Mouse (Mus musculus): ENCODE results near the gene Col25a1. TPM values are rescaled to one million over a fixed set of nuclear protein-coding genes. Genes with fewer than 3 reads are reported as not detected.

Col25a1 gene
- polyA plus RNA-seq, 1 experiment: not detected

DNA sequence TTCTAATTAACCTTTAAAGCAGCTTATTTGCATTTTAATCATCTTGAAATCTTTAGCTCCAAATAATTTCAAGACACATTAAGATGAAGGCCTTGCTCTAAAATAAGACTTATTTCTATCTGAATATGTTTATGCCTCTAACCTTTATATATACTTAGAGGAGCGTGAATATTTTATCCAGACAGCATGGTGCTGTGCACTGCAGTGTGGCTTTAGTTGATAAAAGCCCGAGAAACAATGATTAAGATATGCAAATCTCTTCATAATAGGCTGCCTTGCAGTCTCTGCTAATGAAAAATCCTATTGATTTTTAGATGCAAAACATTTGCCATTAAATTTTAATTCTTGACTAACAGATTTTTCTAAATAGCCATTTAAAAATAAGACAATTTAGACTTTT, 156.8 kb downstream of the Col25a1 start:
- WGBS: 73% methylated on average over 2 of the region's 2 CpGs
- TF ChIP-seq POLR2A (IDR thresholded peaks at IDR 0.05; ENCODE audit: insufficient read depth, low read depth, low read length): no peak
- TF ChIP-seq CTCF (IDR thresholded peaks at IDR 0.05; ENCODE audit: insufficient read depth, low read depth, low read length): no peak
- Histone ChIP-seq H3K27ac (ENCODE audit: insufficient read depth, low read depth, low read length) (no peak overlapping the region), H3K4me1 (ENCODE audit: control insufficient read depth, insufficient read depth, low read length) (no peaks in the 10 kb centered on the region), H3K4me3 (ENCODE audit: insufficient read depth, low read depth, low read length) (no peak overlapping the region)

DNA sequence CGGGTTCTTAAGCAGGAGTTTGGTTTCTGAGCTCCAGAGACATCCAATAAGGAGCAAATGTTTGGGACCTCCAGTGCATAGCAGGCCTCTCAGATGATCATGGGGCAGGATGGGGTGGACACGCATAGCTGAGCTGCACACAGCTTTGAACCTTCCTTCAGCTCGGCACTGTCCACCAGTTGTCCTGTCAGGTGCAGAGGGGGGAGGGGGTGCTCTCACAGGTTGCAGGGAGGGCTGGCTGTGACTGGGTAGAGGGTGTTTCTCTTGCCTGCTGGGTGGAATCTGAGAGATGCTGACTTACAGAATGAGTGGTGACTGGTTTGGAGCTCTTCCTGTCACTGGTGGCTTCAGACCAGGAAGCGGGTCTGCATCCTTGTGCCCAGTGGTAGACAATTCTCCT, 157.5 kb downstream of the Col25a1 start:
- no peaks in the 10 kb centered on the region for H3K4me1 ChIP-seq (ENCODE audit: control insufficient read depth, insufficient read depth, low read length)
- 71% methylated on average over 4 of the region's 4 CpGs for WGBS
- TF ChIP-seq POLR2A (IDR thresholded peaks at IDR 0.05; ENCODE audit: insufficient read depth, low read depth, low read length) (no peak), CTCF (IDR thresholded peaks at IDR 0.05; ENCODE audit: insufficient read depth, low read depth, low read length) (no peak)
- no peak overlapping the region for H3K27ac ChIP-seq (ENCODE audit: insufficient read depth, low read depth, low read length)
- H3K4me3 ChIP-seq (ENCODE audit: insufficient read depth, low read depth, low read length): no peak overlapping the region

DNA sequence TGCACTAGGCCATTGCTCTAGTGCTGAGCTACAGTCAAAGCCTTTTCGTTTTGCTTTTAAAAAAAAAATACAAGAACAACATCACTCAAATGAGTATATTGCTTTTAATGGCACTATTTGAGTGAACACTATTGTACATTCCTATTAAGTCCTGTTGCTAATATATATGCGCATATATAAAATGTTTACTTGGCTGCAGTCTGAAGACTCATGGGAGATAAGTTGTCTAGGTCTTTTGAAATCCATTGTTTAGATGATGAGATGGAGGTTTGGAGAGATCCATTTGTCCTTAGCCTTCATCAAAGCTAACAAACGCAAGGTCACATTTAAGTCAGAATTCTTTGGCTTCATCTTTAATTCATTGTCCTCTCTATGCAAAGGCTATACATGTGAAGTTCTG, 157.9 kb downstream of the Col25a1 start:
- WGBS: 78% methylated on average over 3 of the region's 3 CpGs
- H3K27ac ChIP-seq (ENCODE audit: insufficient read depth, low read depth, low read length): no peak overlapping the region
- H3K4me3 ChIP-seq (ENCODE audit: insufficient read depth, low read depth, low read length): no peak overlapping the region
- TF ChIP-seq CTCF (IDR thresholded peaks at IDR 0.05; ENCODE audit: insufficient read depth, low read depth, low read length) (no peak), POLR2A (IDR thresholded peaks at IDR 0.05; ENCODE audit: insufficient read depth, low read depth, low read length) (no peak)
- no peaks in the 10 kb centered on the region for H3K4me1 ChIP-seq (ENCODE audit: control insufficient read depth, insufficient read depth, low read length)

DNA sequence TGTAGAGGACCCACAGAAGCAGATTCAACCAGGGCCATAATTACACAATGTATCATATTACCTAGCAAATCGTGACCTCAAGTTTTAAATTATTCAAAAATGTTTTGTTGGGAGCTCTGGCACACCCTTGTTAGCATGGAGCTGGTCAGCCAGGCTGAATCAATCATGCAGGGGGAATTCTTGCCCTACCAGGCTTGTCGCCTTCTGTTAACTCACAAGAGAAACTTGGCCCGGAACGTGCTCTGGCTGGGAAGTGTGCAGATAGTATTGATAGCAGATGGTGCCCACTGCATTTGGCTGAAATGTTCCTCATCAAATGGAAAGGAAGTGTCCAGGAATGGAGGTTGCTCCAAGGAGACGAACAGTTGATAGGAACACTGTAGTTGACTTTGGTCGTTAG, 158.9 kb downstream of the Col25a1 start:
- Histone ChIP-seq H3K27ac (ENCODE audit: insufficient read depth, low read depth, low read length) (no peak overlapping the region), H3K4me1 (ENCODE audit: control insufficient read depth, insufficient read depth, low read length) (no peaks in the 10 kb centered on the region), H3K4me3 (ENCODE audit: insufficient read depth, low read depth, low read length) (no peak overlapping the region)
- 61% methylated on average over 6 of the region's 6 CpGs for WGBS
- TF ChIP-seq POLR2A (IDR thresholded peaks at IDR 0.05; ENCODE audit: insufficient read depth, low read depth, low read length): no peak
- TF ChIP-seq CTCF (IDR thresholded peaks at IDR 0.05; ENCODE audit: insufficient read depth, low read depth, low read length): no peak

DNA sequence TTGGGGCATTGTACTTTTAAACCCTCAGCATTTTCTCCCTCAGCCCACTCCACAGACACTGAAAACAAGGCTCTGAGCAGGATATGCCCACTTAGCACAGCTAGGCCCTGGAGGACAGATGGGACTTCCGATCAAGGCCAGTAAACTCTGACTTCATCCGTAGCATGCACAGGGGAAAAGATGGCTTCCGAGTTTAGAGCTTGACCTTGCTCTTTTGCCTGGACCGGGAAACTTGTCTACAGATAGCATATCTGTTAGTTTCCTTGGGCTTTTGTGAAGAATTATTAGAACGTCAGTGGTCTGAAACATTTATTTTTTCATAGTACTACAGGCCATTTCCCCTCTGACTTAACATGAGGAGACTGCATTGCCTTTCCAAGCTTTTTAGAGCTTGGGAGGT, 159.4 kb downstream of the Col25a1 start:
- 96% methylated on average over 5 of the region's 5 CpGs for WGBS
- Histone ChIP-seq H3K4me3 (ENCODE audit: insufficient read depth, low read depth, low read length) (no peak overlapping the region), H3K4me1 (ENCODE audit: control insufficient read depth, insufficient read depth, low read length) (no peaks in the 10 kb centered on the region), H3K27ac (ENCODE audit: insufficient read depth, low read depth, low read length) (no peak overlapping the region)
- TF ChIP-seq POLR2A (IDR thresholded peaks at IDR 0.05; ENCODE audit: insufficient read depth, low read depth, low read length) (no peak), CTCF (IDR thresholded peaks at IDR 0.05; ENCODE audit: insufficient read depth, low read depth, low read length) (no peak)

DNA sequence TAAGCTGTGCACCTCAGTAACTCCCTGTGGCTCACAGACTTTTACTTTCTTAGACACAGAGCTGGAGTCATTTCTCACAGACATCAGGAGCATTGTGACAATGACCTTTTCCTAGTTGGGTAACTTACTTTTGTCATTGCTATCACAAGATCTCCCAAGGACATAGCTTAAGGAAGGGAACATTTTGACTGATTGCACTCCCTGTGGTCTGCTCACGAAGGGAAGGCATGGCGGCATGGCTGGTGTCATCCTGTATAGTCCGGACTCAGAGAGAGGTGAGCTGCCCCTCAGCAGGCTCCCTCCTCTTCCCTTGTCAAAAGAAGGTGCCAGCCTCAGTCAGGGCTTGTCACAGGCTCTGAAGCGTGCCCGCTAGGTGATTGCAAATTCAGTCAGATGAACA, 160.6 kb downstream of the Col25a1 start:
- Histone ChIP-seq H3K27ac (ENCODE audit: insufficient read depth, low read depth, low read length) (no peak overlapping the region), H3K4me3 (ENCODE audit: insufficient read depth, low read depth, low read length) (no peak overlapping the region), H3K4me1 (ENCODE audit: control insufficient read depth, insufficient read depth, low read length) (no peaks in the 10 kb centered on the region)
- TF ChIP-seq POLR2A (IDR thresholded peaks at IDR 0.05; ENCODE audit: insufficient read depth, low read depth, low read length): no peak
- TF ChIP-seq CTCF (IDR thresholded peaks at IDR 0.05; ENCODE audit: insufficient read depth, low read depth, low read length): no peak
- 95% methylated on average over 5 of the region's 5 CpGs for WGBS

DNA sequence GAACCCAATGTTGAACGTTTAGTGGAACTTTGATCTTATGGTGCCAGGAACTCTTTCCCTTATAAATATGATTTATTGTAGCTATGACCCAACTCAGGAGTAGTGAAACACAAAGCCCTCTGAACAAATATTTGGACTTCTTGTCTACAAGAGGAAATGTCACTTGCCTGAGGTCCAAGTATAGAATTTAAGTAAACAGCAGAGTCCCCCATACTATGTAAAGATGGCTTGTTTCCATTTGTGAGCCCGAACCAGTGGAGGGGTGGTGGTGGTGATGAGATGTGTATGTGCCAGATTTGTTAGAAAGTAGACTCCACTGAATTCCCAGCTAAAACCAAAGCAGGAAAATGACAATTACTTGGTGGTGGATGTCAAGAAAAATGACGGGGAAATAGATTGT, 169.2 kb downstream of the Col25a1 start:
- Histone ChIP-seq H3K4me1 (ENCODE audit: control insufficient read depth, insufficient read depth, low read length) (no peaks in the 10 kb centered on the region), H3K27ac (ENCODE audit: insufficient read depth, low read depth, low read length) (no peak overlapping the region), H3K4me3 (ENCODE audit: insufficient read depth, low read depth, low read length) (no peak overlapping the region)
- 88% methylated on average over 3 of the region's 3 CpGs for WGBS
- no peak for TF ChIP-seq POLR2A (IDR thresholded peaks at IDR 0.05; ENCODE audit: insufficient read depth, low read depth, low read length)
- TF ChIP-seq CTCF (IDR thresholded peaks at IDR 0.05; ENCODE audit: insufficient read depth, low read depth, low read length): no peak

DNA sequence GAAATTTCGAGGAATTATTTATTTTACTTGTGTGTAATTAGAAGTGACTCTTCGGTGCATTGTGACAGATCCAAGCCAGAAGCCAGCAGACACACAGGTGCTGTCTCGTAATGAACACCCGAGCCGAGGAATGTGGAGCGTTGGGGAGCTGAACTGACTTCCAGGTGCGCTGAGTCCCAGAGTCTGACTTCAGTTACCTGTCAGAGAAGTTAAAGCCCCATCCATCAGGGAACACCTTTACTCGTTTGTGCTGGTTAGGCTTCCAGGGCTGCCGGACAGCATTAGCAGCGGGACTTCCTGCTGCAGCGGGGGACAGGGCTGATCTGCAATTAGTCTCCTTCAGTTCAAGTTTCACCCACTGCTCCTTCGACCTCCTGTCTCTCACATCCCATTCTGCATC, 172.3 kb downstream of the Col25a1 start:
- H3K4me3 ChIP-seq (ENCODE audit: insufficient read depth, low read depth, low read length): no peak overlapping the region
- 74% methylated on average over 12 of the region's 12 CpGs for WGBS
- TF ChIP-seq CTCF (IDR thresholded peaks at IDR 0.05; ENCODE audit: insufficient read depth, low read depth, low read length) (no peak), POLR2A (IDR thresholded peaks at IDR 0.05; ENCODE audit: insufficient read depth, low read depth, low read length) (no peak)

DNA sequence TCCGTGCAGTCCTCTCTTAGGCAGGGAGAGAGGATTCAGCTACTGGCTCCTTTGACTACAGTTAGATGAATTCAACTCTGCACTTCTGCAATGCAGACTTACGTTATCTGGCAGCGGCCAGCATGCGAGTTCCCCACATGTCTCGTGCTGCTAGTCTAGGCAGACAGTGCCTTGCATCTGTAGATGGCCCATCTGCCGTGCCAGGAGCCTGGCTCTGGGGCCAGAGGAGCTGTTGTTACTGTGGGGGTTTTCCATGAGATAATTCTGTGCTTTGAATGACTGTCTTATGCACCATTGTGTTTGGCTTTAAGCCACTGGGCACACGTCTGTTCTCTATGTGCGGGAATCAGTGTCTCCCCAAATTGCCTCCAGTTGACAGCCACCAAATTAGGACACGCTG, 173.5 kb downstream of the Col25a1 start:
- Histone ChIP-seq H3K4me3 (ENCODE audit: insufficient read depth, low read depth, low read length) (no peak overlapping the region), H3K27ac (ENCODE audit: insufficient read depth, low read depth, low read length) (no peak overlapping the region), H3K4me1 (ENCODE audit: control insufficient read depth, insufficient read depth, low read length) (no peaks in the 10 kb centered on the region)
- no peak for TF ChIP-seq POLR2A (IDR thresholded peaks at IDR 0.05; ENCODE audit: insufficient read depth, low read depth, low read length)
- TF ChIP-seq CTCF (IDR thresholded peaks at IDR 0.05; ENCODE audit: insufficient read depth, low read depth, low read length): no peak
- 63% methylated on average over 9 of the region's 9 CpGs for WGBS

More for the DNA sequence above, 172.3 kb downstream of the Col25a1 start:
- no peaks in the 10 kb centered on the region for H3K4me1 ChIP-seq (ENCODE audit: control insufficient read depth, insufficient read depth, low read length)
- no peak overlapping the region for H3K27ac ChIP-seq (ENCODE audit: insufficient read depth, low read depth, low read length)

DNA sequence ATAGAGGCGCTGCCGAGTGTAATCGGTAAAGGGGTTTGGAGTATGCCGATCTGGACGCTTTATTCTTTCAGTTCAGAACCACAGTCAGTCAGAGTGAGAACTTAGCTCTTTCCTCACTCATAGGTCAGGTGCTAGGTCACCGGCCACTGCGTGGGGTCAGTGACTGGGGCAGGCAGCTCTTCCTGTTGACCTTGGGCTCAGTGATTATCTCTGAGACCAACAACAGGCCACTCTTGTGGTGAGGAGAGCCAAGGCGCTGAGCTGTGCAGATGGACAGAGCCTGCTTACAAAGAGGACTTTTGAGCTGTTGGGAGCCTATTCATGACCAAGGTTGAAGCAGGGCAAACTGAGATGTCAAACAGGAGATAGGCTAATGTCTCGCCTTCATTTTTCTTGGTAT, 174.4 kb downstream of the Col25a1 start:
- no peak overlapping the region for H3K4me3 ChIP-seq (ENCODE audit: insufficient read depth, low read depth, low read length)
- no peak for TF ChIP-seq CTCF (IDR thresholded peaks at IDR 0.05; ENCODE audit: insufficient read depth, low read depth, low read length)
- no peak for TF ChIP-seq POLR2A (IDR thresholded peaks at IDR 0.05; ENCODE audit: insufficient read depth, low read depth, low read length)
- 79% methylated on average over 9 of the region's 9 CpGs for WGBS

More for the DNA sequence above, 174.4 kb downstream of the Col25a1 start:
- Histone ChIP-seq H3K27ac (ENCODE audit: insufficient read depth, low read depth, low read length) (no peak overlapping the region), H3K4me1 (ENCODE audit: control insufficient read depth, insufficient read depth, low read length) (no peaks in the 10 kb centered on the region)

Data from olfactory bulb, adult 2 months (tissue).